Mouse (Mus musculus) lung, postnatal 4 days (tissue): ENCODE results near the gene Unc13d.
A peak's percentile ranks its signal among the peaks of the same experiment; 100 is the strongest.
"Not testable (repeated sequence)": the region's sequence is repeated elsewhere in the genome, so short reads cannot be mapped to it uniquely, and the experiment has no call there.

Experiments used
- DNase-seq, 2 experiments: peaks; one replicate each; pipeline ENCODE4 v3.0.0; 2021

Gene Unc13d

GRCm38 (mm10) chr11:116042372-116043138, 35.2 kb downstream of the Unc13d start:
- no peak for DNase-seq

- no peak for DNase-seq
These were observed 35.9 kb downstream of the Unc13d start for GRCm38 (mm10) chr11:116041833-116042232.

- no peak for DNase-seq
These were observed 37.2 kb downstream of the Unc13d start for GRCm38 (mm10) chr11:116040593-116040992.

GRCm38 (mm10) chr11:116037826-116038225, 39.9 kb downstream of the Unc13d start:
- no peak for DNase-seq

GRCm38 (mm10) chr11:116036671-116037070, 41.1 kb downstream of the Unc13d start:
- no peak for DNase-seq

- no peak for DNase-seq
These were observed 43.2 kb downstream of the Unc13d start for GRCm38 (mm10) chr11:116034584-116034983.

- peak in 1 of 2 experiments; percentile 54 for DNase-seq
These were observed 46.6 kb downstream of the Unc13d start for GRCm38 (mm10) chr11:116030898-116031845.

GRCm38 (mm10) chr11:116030088-116030897, 47.5 kb downstream of the Unc13d start, which contains the start of gene Unk:
Gene Unk, plus strand, starts transcription at chr11:116030322.
- peak; percentile 97 to 98 for DNase-seq

- no peak for DNase-seq
These were observed 48.5 kb downstream of the Unc13d start for GRCm38 (mm10) chr11:116029086-116029865.

- no peak for DNase-seq
These were observed 49.4 kb downstream of the Unc13d start for GRCm38 (mm10) chr11:116028177-116028865.

- no peak for DNase-seq
These were observed 50.0 kb downstream of the Unc13d start, which contains the start of gene H3f3b for GRCm38 (mm10) chr11:116027756-116028155. Gene H3f3b, minus strand, starts transcription at chr11:116027962.

- no peak for DNase-seq
These were observed 52.5 kb downstream of the Unc13d start for GRCm38 (mm10) chr11:116025056-116025845.

- DNase-seq: peak; percentile 97 to 99
These were observed 53.4 kb downstream of the Unc13d start for GRCm38 (mm10) chr11:116024356-116024808.

- DNase-seq: peak; percentile 86 to 90
These were observed 53.9 kb downstream of the Unc13d start for GRCm38 (mm10) chr11:116023771-116024355.

GRCm38 (mm10) chr11:116023074-116023770, 54.5 kb downstream of the Unc13d start:
- not testable (repeated sequence) for DNase-seq

GRCm38 (mm10) chr11:116022256-116022780, 55.4 kb downstream of the Unc13d start:
- DNase-seq: no peak

GRCm38 (mm10) chr11:116021328-116022220, 56.2 kb downstream of the Unc13d start:
- DNase-seq: no peak

- DNase-seq: no peak
These were observed 57.2 kb downstream of the Unc13d start for GRCm38 (mm10) chr11:116020519-116020922.
